Mouse (Mus musculus) spleen, adult 2 months (tissue): Measurements from ENCODE around the gene Kirrel3.

Source experiments
- CTCF ChIP-seq: fragments of 200-500 bp; IDR thresholded peaks from 2 replicates; pipeline ENCODE4 v1.5.1; 2011; ENCODE audit warnings: mild to moderate bottlenecking, inconsistent platforms; ENCODE audit not compliant: insufficient read depth, insufficient read length, insufficient replicate concordance; ENCODE audit errors: extremely low read depth
- POLR2A ChIP-seq: fragments of 200-500 bp; IDR thresholded peaks from 2 replicates; pipeline ENCODE4 v1.6.1; 2011; ENCODE audit warnings: low read depth, low read length, inconsistent platforms

- TF ChIP-seq POLR2A (no peak), CTCF (no peak)
Measured at GRCm38 (mm10) chr9:34957691-34958090, 472.0 kb downstream of the Kirrel3 start.
